Mouse (Mus musculus) CH12.LX (cell line): ENCODE data around the gene Dnajb4. TPM values are rescaled to one million over a fixed set of nuclear protein-coding genes. Genes with fewer than 3 reads are reported as not detected.
"Not testable (repeated sequence)": the region's sequence is repeated elsewhere in the genome, so short reads cannot be mapped to it uniquely, and the experiment has no call there.

ENCODE experiments used
- DNase-seq: peaks from one replicate; pipeline ENCODE4 v3.0.0-alpha.2; 2013; ENCODE audit errors: extremely low read depth
- H3K27ac ChIP-seq: 2 replicates; pipeline ENCODE4 v1.5.1; 2012; ENCODE audit warnings: low read depth, mild to moderate bottlenecking, control low read depth, moderate library complexity; ENCODE audit not compliant: insufficient read depth
- H3K27me3 ChIP-seq: replicated peaks from 2 replicates; pipeline ENCODE3; 2012; ENCODE audit warnings: inconsistent platforms
- H3K36me3 ChIP-seq, 2 experiments: replicated peaks in 1 of 2; 2 replicates each; pipeline versions ENCODE3 to v1.6.1; 2012; ENCODE audit warnings: inconsistent platforms in 1 of 2, low read length in 1 of 2, mild to moderate bottlenecking in 1 of 2, mixed read lengths in 1 of 2, moderate library complexity in 1 of 2; ENCODE audit not compliant: control insufficient read depth in 1 of 2, insufficient read depth in 1 of 2
- H3K4me1 ChIP-seq, 2 experiments: 2 replicates each; pipeline ENCODE4 v1.6.1; 2012; ENCODE audit warnings: inconsistent platforms in 1 of 2, moderate library complexity in 1 of 2; ENCODE audit not compliant: insufficient read depth in 2 of 2, control insufficient read depth in 1 of 2
- H3K4me2 ChIP-seq: 2 replicates; pipeline ENCODE4 v1.6.1; 2012; ENCODE audit warnings: low read depth, mild to moderate bottlenecking, control low read depth; ENCODE audit not compliant: poor library complexity, insufficient read depth, severe bottlenecking
- H3K4me3 ChIP-seq, 3 experiments: fragments of 150-350 bp in 1 of 3; sonication (generic) in 1 of 3; replicated peaks in 1 of 3; 2 replicates each; pipeline versions ENCODE3 to v1.5.1; 2011 to 2012; ENCODE audit warnings: low read depth in 2 of 3, low read length in 2 of 3, mild to moderate bottlenecking in 2 of 3, moderate library complexity in 2 of 3, control low read depth in 1 of 3, improper control_type of control experiment in 1 of 3, inconsistent platforms in 1 of 3, mixed read lengths in 1 of 3; ENCODE audit not compliant: poor library complexity in 1 of 3
- H3K79me2 ChIP-seq: replicated peaks from 2 replicates; pipeline ENCODE4 v1.6.1; 2012; ENCODE audit warnings: mild to moderate bottlenecking, moderate library complexity; ENCODE audit not compliant: control insufficient read depth, poor library complexity, insufficient read depth, severe bottlenecking; ENCODE audit errors: extremely low read depth
- H3K9ac ChIP-seq: 2 replicates; pipeline ENCODE4 v1.6.1; 2012; ENCODE audit warnings: low read depth, mild to moderate bottlenecking, control low read depth, moderate library complexity; ENCODE audit not compliant: insufficient read depth
- H3K9me3 ChIP-seq: replicated peaks from 2 replicates; pipeline ENCODE3; 2012; ENCODE audit warnings: low read length, inconsistent platforms, mixed read lengths
- BHLHE40 ChIP-seq: IDR thresholded peaks from 2 replicates; pipeline ENCODE4 v1.6.1; 2011; ENCODE audit warnings: mild to moderate bottlenecking, low read depth, low read length, improper control_type of control experiment
- E2F4 ChIP-seq: IDR thresholded peaks from 2 replicates; pipeline ENCODE4 v1.6.1; 2011; ENCODE audit warnings: low read depth, low read length, improper control_type of control experiment; ENCODE audit not compliant: insufficient replicate concordance
- ELF1 ChIP-seq: IDR thresholded peaks from 2 replicates; pipeline ENCODE4 v1.6.1; 2014; ENCODE audit warnings: low read depth, mild to moderate bottlenecking, inconsistent platforms, low read length, improper control_type of control experiment
- EP300 ChIP-seq: IDR thresholded peaks from 2 replicates; pipeline ENCODE4 v1.6.1; 2011; ENCODE audit warnings: low read length, improper control_type of control experiment
- GABPA ChIP-seq: IDR thresholded peaks from 2 replicates; pipeline ENCODE4 v1.6.1; 2012; ENCODE audit warnings: low read depth, low read length, improper control_type of control experiment, inconsistent platforms; ENCODE audit not compliant: insufficient replicate concordance
- IRF4 ChIP-seq: IDR thresholded peaks from 2 replicates; pipeline ENCODE4 v1.6.1; 2014; ENCODE audit warnings: low read depth, mild to moderate bottlenecking, inconsistent platforms, low read length, improper control_type of control experiment
- JUN ChIP-seq: IDR thresholded peaks from 2 replicates; pipeline ENCODE4 v1.6.1; 2011; ENCODE audit warnings: low read depth, mild to moderate bottlenecking, low read length, improper control_type of control experiment, moderate library complexity; ENCODE audit not compliant: insufficient read depth
- KAT2A ChIP-seq: IDR thresholded peaks from 2 replicates; pipeline ENCODE4 v1.6.1; 2012; ENCODE audit warnings: low read length, improper control_type of control experiment, inconsistent platforms; ENCODE audit not compliant: insufficient replicate concordance
- MAFK ChIP-seq: IDR thresholded peaks from 2 replicates; pipeline ENCODE4 v1.6.1; 2011; ENCODE audit warnings: low read length, improper control_type of control experiment; ENCODE audit not compliant: insufficient replicate concordance
- MEF2A ChIP-seq: IDR thresholded peaks from 2 replicates; pipeline ENCODE4 v1.6.1; 2014; ENCODE audit warnings: low read depth, mild to moderate bottlenecking, inconsistent platforms, low read length, improper control_type of control experiment, borderline replicate concordance
- MXI1 ChIP-seq: IDR thresholded peaks from 2 replicates; pipeline ENCODE4 v1.6.1; 2011; ENCODE audit warnings: mild to moderate bottlenecking, low read depth, low read length, improper control_type of control experiment
- NRF1 ChIP-seq: IDR thresholded peaks from 2 replicates; pipeline ENCODE4 v1.6.1; 2014; ENCODE audit warnings: low read depth, mild to moderate bottlenecking, inconsistent platforms, low read length, improper control_type of control experiment, moderate library complexity
- POLR2AphosphoS2 ChIP-seq: IDR thresholded peaks from 2 replicates; pipeline ENCODE4 v1.6.1; 2011; ENCODE audit warnings: low read depth, low read length, improper control_type of control experiment
- RAD21 ChIP-seq: IDR thresholded peaks from 2 replicates; pipeline ENCODE4 v1.6.1; 2011; ENCODE audit warnings: low read depth, mild to moderate bottlenecking, low read length, improper control_type of control experiment, moderate library complexity
- SMC3 ChIP-seq: IDR thresholded peaks from 2 replicates; pipeline ENCODE4 v1.6.1; 2011; ENCODE audit warnings: low read depth, low read length, improper control_type of control experiment
- TBP ChIP-seq: conservative IDR thresholded peaks from 2 replicates; pipeline ENCODE4 v1.6.1; 2011; ENCODE audit warnings: low read depth, low read length, improper control_type of control experiment
- UBTF ChIP-seq: IDR thresholded peaks from 2 replicates; pipeline ENCODE4 v1.6.1; 2012; ENCODE audit warnings: low read depth, mild to moderate bottlenecking, inconsistent platforms, low read length, improper control_type of control experiment, moderate library complexity
- USF1 ChIP-seq: IDR thresholded peaks from 2 replicates; pipeline ENCODE4 v1.6.1; 2014; ENCODE audit warnings: low read depth, mild to moderate bottlenecking, inconsistent platforms, low read length, improper control_type of control experiment
- USF2 ChIP-seq: conservative IDR thresholded peaks from 2 replicates; pipeline ENCODE4 v1.6.1; 2011; ENCODE audit warnings: low read depth, low read length, improper control_type of control experiment
- ZC3H11A ChIP-seq: IDR thresholded peaks from 2 replicates; pipeline ENCODE4 v1.6.1; 2012; ENCODE audit warnings: low read depth, mild to moderate bottlenecking, inconsistent platforms, low read length, improper control_type of control experiment
- ZMIZ1 ChIP-seq: IDR thresholded peaks from 2 replicates; pipeline ENCODE4 v1.6.1; 2012; ENCODE audit warnings: low read depth, mild to moderate bottlenecking, inconsistent platforms, low read length, improper control_type of control experiment
- ZNF384 ChIP-seq: IDR thresholded peaks from 2 replicates; pipeline ENCODE4 v1.6.1; 2012; ENCODE audit warnings: low read depth, low read length, improper control_type of control experiment, inconsistent platforms
- dilution Hi-C: fragments of 300-500 bp; cut with MboI; formaldehyde crosslinking; loops from 2 replicates; pipeline ENCODE4 v1.14.3; 2020; ENCODE audit warnings: low sequenced_read_pairs; ENCODE audit not compliant: extremely low pct_unique_long_range_greater_than_20kb, extremely low pct_ligation_motif_present
- in situ Hi-C: fragments of 300-500 bp; cut with MboI; formaldehyde crosslinking; loops from 3 replicates; pipeline ENCODE4 v1.14.3; 2019; ENCODE audit warnings: low sequenced_read_pairs, low pct_ligation_motif_present, low pct_unique_long_range_greater_than_20kb, mixed read lengths
- polyA plus RNA-seq: library from polyadenylated mRNA; unstranded; fragments of >175 nt; gene quantifications from 2 replicates; pipeline ENCODE4 v1.2.1, GENCODE M21; 2012; ENCODE audit warnings: low read depth; ENCODE audit not compliant: insufficient read length
- total RNA-seq, 2 experiments: library from RNA; depleted of rRNA; stranded (reverse); fragments of 300-350 nt in 1 of 2; fragments of >200 nt in 1 of 2; gene quantifications; 2 replicates each; pipeline ENCODE4 v1.2.3; 2012 to 2014

The Dnajb4 gene
- total and polyA plus RNA-seq, 3 experiments = 11.7 to 26.4 (median 17.7) TPM

DNA sequence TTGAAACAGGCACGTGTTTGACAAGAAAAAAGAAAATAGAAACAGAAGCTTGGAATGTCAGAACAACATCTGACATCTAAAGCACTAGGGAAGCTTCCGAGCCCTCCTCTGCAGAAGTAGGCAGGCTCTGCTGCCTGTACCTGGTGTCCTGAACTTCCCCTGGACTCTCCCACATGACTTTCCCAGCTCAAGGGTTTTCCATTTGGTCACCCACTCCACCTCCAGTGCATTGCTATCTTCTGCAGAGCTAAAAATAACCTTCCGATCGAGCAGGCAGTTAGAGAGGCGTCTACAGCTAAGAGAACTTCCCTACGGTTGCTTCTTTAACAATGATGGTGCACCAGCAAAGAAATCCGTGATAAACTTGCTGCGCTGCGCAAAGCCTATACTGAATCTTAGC lies 76.5 kb downstream of the Dnajb4 start:
- H3K4me1 ChIP-seq = no peaks in the 10 kb centered on the region
- no peak overlapping the region for H3K9ac ChIP-seq
- no peaks in the 10 kb centered on the region for H3K27me3 ChIP-seq
- TF ChIP-seq NRF1 = no peak
- no peak for TF ChIP-seq USF1
- no peak for TF ChIP-seq BHLHE40
- TF ChIP-seq ZMIZ1 = no peak
- no peak for TF ChIP-seq SMC3
- TF ChIP-seq USF2 = no peak
- TF ChIP-seq E2F4 = no peak
- TF ChIP-seq MXI1 = no peak
- TF ChIP-seq ELF1 = no peak
- no peak for TF ChIP-seq ZNF384
- no peak for DNase-seq
- H3K36me3 ChIP-seq = no peaks in the 10 kb centered on the region
- peaks cover 2% of the 10 kb centered on the region for H3K9me3 ChIP-seq
- no peak overlapping the region for H3K4me3 ChIP-seq
- H3K4me2 ChIP-seq = 0 out of 2 replicates have a peak overlapping the region, but pooled peaks have one; percentile 35
- H3K79me2 ChIP-seq = no peaks in the 10 kb centered on the region
- H3K27ac ChIP-seq = no peak overlapping the region
- in situ Hi-C loops (no loop called here), dilution Hi-C loops (no loop called here)

DNA sequence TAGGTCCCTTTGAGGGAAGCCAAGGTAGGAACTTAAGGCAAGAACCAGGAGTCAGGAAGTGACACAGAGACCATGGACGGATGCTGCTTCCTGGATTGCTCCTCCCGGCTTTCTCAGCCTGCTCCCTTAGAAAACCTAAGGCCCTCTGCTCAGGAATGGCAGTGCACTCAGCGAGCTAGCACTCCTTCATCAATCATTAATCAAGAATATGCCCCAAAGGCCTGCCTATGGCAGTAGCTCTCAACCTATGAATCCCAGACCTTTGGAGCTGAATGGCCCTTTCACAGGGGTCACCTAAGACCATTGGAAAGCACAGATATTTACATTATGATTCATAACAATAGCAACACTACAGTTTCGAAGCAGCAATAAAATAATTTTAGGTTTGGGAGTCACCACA lies 79.1 kb downstream of the Dnajb4 start:
- DNase-seq = no peak
- Histone ChIP-seq H3K4me1 (peaks cover 5 to 6% of the 10 kb centered on the region in 2 experiments; a peak in 3 of 4 replicates), H3K9ac (no peak overlapping the region), H3K79me2 (no peaks in the 10 kb centered on the region), H3K9me3 (peaks cover 6% of the 10 kb centered on the region), H3K4me2 (no peak overlapping the region), H3K27ac (no peak overlapping the region), H3K36me3 (no peaks in the 10 kb centered on the region), H3K4me3 (no peak overlapping the region), H3K27me3 (no peaks in the 10 kb centered on the region)
- in situ Hi-C loops = no loop called here
- dilution Hi-C loops = no loop called here
- TF ChIP-seq MAFK = no peak
- no peak for TF ChIP-seq SMC3
- no peak for TF ChIP-seq NRF1
- TF ChIP-seq IRF4 = no peak
- no peak for TF ChIP-seq GABPA
- TF ChIP-seq JUN = no peak
- no peak for TF ChIP-seq RAD21
- TF ChIP-seq ZMIZ1 = no peak
- TF ChIP-seq ZC3H11A = no peak
- TF ChIP-seq MEF2A = no peak
- no peak for TF ChIP-seq E2F4
- TF ChIP-seq TBP = no peak
- TF ChIP-seq MXI1 = no peak
- no peak for TF ChIP-seq EP300
- no peak for TF ChIP-seq POLR2AphosphoS2
- TF ChIP-seq ZNF384 = no peak
- TF ChIP-seq UBTF = no peak
- no peak for TF ChIP-seq KAT2A
- TF ChIP-seq BHLHE40 = no peak

DNA sequence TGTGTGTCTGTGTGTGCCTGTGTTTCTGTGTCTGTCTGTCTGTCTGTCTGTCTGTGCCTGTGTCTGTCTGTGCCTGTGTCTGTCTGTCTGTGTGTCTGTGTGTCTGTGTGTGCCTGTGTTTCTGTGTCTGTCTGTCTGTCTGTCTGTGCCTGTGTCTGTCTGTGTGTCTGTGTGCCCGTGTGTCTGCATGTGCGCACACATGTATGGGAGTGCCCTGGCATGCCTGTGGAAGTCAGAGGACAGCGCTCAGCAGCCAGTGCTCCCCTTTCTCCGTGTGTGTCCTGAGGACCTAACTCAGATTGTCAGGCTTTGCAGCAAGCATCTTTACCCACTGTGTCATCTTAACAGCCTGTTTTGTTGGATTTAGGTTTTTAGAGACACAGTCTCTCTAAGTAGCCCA lies 80.7 kb downstream of the Dnajb4 start:
- DNase-seq, H3K9ac ChIP-seq, H3K4me1 ChIP-seq, H3K9me3 ChIP-seq, H3K27ac ChIP-seq, H3K36me3 ChIP-seq, dilution Hi-C loops, in situ Hi-C loops, H3K4me2 ChIP-seq, H3K27me3 ChIP-seq, H3K79me2 ChIP-seq, H3K4me3 ChIP-seq: not testable (repeated sequence)
